Mouse (Mus musculus) olfactory bulb, adult 2 months (tissue): ENCODE results near the gene Hes7.

Source experiments
- CTCF ChIP-seq: fragments of 200-500 bp; IDR thresholded peaks from 2 replicates; pipeline ENCODE4 v1.5.1; 2012; ENCODE audit warnings: low read depth, mild to moderate bottlenecking, low read length, moderate library complexity; ENCODE audit not compliant: insufficient read depth
- POLR2A ChIP-seq: fragments of 200-500 bp; IDR thresholded peaks from 2 replicates; pipeline ENCODE4 v1.6.1; 2012; ENCODE audit warnings: mild to moderate bottlenecking, low read depth, low read length, moderate library complexity; ENCODE audit not compliant: insufficient read depth

- TF ChIP-seq POLR2A (no peak), CTCF (no peak)
These were observed 10.9 kb upstream of the Hes7 start for GRCm38 (mm10) chr11:69109032-69109900.
